Mouse (Mus musculus) MEL (cell line): ENCODE measurements around the gene Slc1a5. TPM values are rescaled to one million over a fixed set of nuclear protein-coding genes. Genes with fewer than 3 reads are reported as not detected.
A peak's percentile ranks its signal among the peaks of the same experiment; 100 is the strongest.

Experiments
- DNase-seq: peaks from one replicate; pipeline ENCODE4 v3.0.0; 2011; ENCODE audit warnings: low read depth, low spot score
- H3K27ac ChIP-seq: 2 replicates; pipeline ENCODE4 v1.5.1; 2012; ENCODE audit warnings: low read depth, mild to moderate bottlenecking, control low read depth, low read length, moderate library complexity; ENCODE audit not compliant: control insufficient read depth
- H3K27me3 ChIP-seq, 2 experiments: fragments of 150-350 bp in 1 of 2; sonication (generic) in 1 of 2; 2 replicates each; pipeline ENCODE4 v1.6.1; 2012; ENCODE audit warnings: low read length in 2 of 2, mild to moderate bottlenecking in 2 of 2, improper control_type of control experiment in 1 of 2, moderate library complexity in 1 of 2; ENCODE audit not compliant: insufficient read depth in 2 of 2, control insufficient read depth in 1 of 2
- H3K36me3 ChIP-seq, 2 experiments: 2 replicates each; pipeline ENCODE4 v1.6.1; 2012 to 2014; ENCODE audit warnings: low read length in 2 of 2, improper control_type of control experiment in 1 of 2, inconsistent platforms in 1 of 2, mild to moderate bottlenecking in 1 of 2; ENCODE audit not compliant: insufficient read depth in 2 of 2, control insufficient read depth in 1 of 2
- H3K4me1 ChIP-seq, 2 experiments: fragments of 150-350 bp in 1 of 2; sonication (generic) in 1 of 2; 2 replicates each; pipeline ENCODE4 v1.6.1; 2012; ENCODE audit warnings: low read length in 2 of 2, improper control_type of control experiment in 1 of 2, mild to moderate bottlenecking in 1 of 2; ENCODE audit not compliant: insufficient read depth in 2 of 2, control insufficient read depth in 1 of 2
- H3K4me3 ChIP-seq, 2 experiments: fragments of 150-350 bp in 1 of 2; sonication (generic) in 1 of 2; 2 replicates each; pipeline ENCODE4 v1.5.1; 2012; ENCODE audit warnings: low read depth in 2 of 2, low read length in 2 of 2, mild to moderate bottlenecking in 2 of 2, moderate library complexity in 2 of 2, control low read depth in 1 of 2, improper control_type of control experiment in 1 of 2; ENCODE audit not compliant: control insufficient read depth in 1 of 2, insufficient read depth in 1 of 2
- H3K79me2 ChIP-seq: 2 replicates; pipeline ENCODE4 v1.6.1; 2012; ENCODE audit warnings: mild to moderate bottlenecking, low read length, moderate library complexity; ENCODE audit not compliant: control insufficient read depth, poor library complexity, insufficient read depth
- H3K9ac ChIP-seq: 2 replicates; pipeline ENCODE4 v1.6.1; 2012; ENCODE audit warnings: low read depth, mild to moderate bottlenecking, control low read depth, low read length, moderate library complexity; ENCODE audit not compliant: control insufficient read depth, poor library complexity, severe bottlenecking
- H3K9me3 ChIP-seq: fragments of 150-350 bp; sonication (generic); replicated peaks from 2 replicates; pipeline ENCODE4 v1.6.1; 2012; ENCODE audit warnings: mild to moderate bottlenecking, low read length, improper control_type of control experiment, moderate library complexity; ENCODE audit not compliant: insufficient read depth
- CHD2 ChIP-seq: IDR thresholded peaks from 2 replicates; pipeline ENCODE4 v1.6.1; 2011; ENCODE audit warnings: low read length, improper control_type of control experiment
- CTCF ChIP-seq, 3 experiments: IDR thresholded peaks in 2 of 3; conservative IDR thresholded peaks in 1 of 3; 2 replicates each; pipeline ENCODE4 v1.5.1; 2011 to 2012; ENCODE audit warnings: low read length in 3 of 3, low read depth in 2 of 3, mild to moderate bottlenecking in 2 of 3, improper control_type of control experiment in 1 of 3, inconsistent platforms in 1 of 3, mixed read lengths in 1 of 3, moderate library complexity in 1 of 3; ENCODE audit not compliant: control insufficient read depth in 1 of 3, insufficient read depth in 1 of 3, poor library complexity in 1 of 3, severe bottlenecking in 1 of 3
- E2F4 ChIP-seq: IDR thresholded peaks from 2 replicates; pipeline ENCODE4 v1.6.1; 2011; ENCODE audit warnings: low read depth, low read length, improper control_type of control experiment, borderline replicate concordance
- ELF1 ChIP-seq: IDR thresholded peaks from 2 replicates; pipeline ENCODE4 v1.6.1; 2014; ENCODE audit warnings: low read depth, mild to moderate bottlenecking, inconsistent platforms, low read length, improper control_type of control experiment, moderate library complexity
- ETS1 ChIP-seq: IDR thresholded peaks from 2 replicates; pipeline ENCODE4 v1.6.1; 2012; ENCODE audit warnings: low read depth, mild to moderate bottlenecking, inconsistent platforms, low read length, improper control_type of control experiment, moderate library complexity
- HCFC1 ChIP-seq: IDR thresholded peaks from 2 replicates; pipeline ENCODE4 v1.6.1; 2012; ENCODE audit warnings: low read depth, mild to moderate bottlenecking, inconsistent platforms, low read length, improper control_type of control experiment, moderate library complexity
- MAX ChIP-seq: IDR thresholded peaks from 2 replicates; pipeline ENCODE4 v1.6.1; 2011; ENCODE audit warnings: low read length, improper control_type of control experiment
- MYB ChIP-seq: IDR thresholded peaks from 2 replicates; pipeline ENCODE4 v1.6.1; 2011; ENCODE audit warnings: mild to moderate bottlenecking, low read depth, low read length, improper control_type of control experiment
- MYC ChIP-seq: IDR thresholded peaks from 2 replicates; pipeline ENCODE4 v1.6.1; 2011; ENCODE audit warnings: low read depth, mild to moderate bottlenecking, low read length, improper control_type of control experiment, moderate library complexity
- POLR2A ChIP-seq, 2 experiments: IDR thresholded peaks; 2 replicates each; pipeline ENCODE4 v1.6.1; 2011 to 2012; ENCODE audit warnings: low read length in 2 of 2, mild to moderate bottlenecking in 2 of 2, control low read depth in 1 of 2, improper control_type of control experiment in 1 of 2, low read depth in 1 of 2, moderate library complexity in 1 of 2; ENCODE audit not compliant: control insufficient read depth in 1 of 2, insufficient read depth in 1 of 2, poor library complexity in 1 of 2
- POLR2AphosphoS2 ChIP-seq: IDR thresholded peaks from 2 replicates; pipeline ENCODE4 v1.6.1; 2011; ENCODE audit warnings: low read length, improper control_type of control experiment
- POLR2AphosphoS5 ChIP-seq: IDR thresholded peaks from 2 replicates; pipeline ENCODE4 v1.6.1; 2012; ENCODE audit warnings: low read depth, borderline replicate concordance, mild to moderate bottlenecking, inconsistent platforms, low read length, moderate library complexity, mixed read lengths
- RAD21 ChIP-seq: IDR thresholded peaks from 2 replicates; pipeline ENCODE4 v1.6.1; 2011; ENCODE audit warnings: mild to moderate bottlenecking, low read depth, low read length, improper control_type of control experiment
- SMC3 ChIP-seq: IDR thresholded peaks from 2 replicates; pipeline ENCODE4 v1.6.1; 2011; ENCODE audit warnings: low read depth, low read length, improper control_type of control experiment
- TCF12 ChIP-seq: IDR thresholded peaks from 2 replicates; pipeline ENCODE4 v1.6.1; 2014; ENCODE audit warnings: low read depth, mild to moderate bottlenecking, inconsistent platforms, low read length, improper control_type of control experiment, moderate library complexity
- USF1 ChIP-seq: IDR thresholded peaks from 2 replicates; pipeline ENCODE4 v1.6.1; 2014; ENCODE audit warnings: low read depth, mild to moderate bottlenecking, inconsistent platforms, low read length, improper control_type of control experiment, moderate library complexity
- ZMIZ1 ChIP-seq: IDR thresholded peaks from 2 replicates; pipeline ENCODE4 v1.6.1; 2012; ENCODE audit warnings: low read depth, mild to moderate bottlenecking, inconsistent platforms, low read length, improper control_type of control experiment, moderate library complexity
- ZNF384 ChIP-seq: IDR thresholded peaks from 2 replicates; pipeline ENCODE4 v1.6.1; 2012; ENCODE audit warnings: low read depth, mild to moderate bottlenecking, inconsistent platforms, low read length, improper control_type of control experiment
- polyA plus RNA-seq, 2 experiments: library from polyadenylated mRNA; stranded (reverse) in 1 of 2; unstranded in 1 of 2; fragments of >175 nt in 1 of 2; fragments of >200 nt in 1 of 2; gene quantifications; 2 replicates each; pipeline versions ENCODE4 v1.2.1 to v1.2.4; 2012; ENCODE audit warnings: low replicate concordance in 2 of 2, low read depth in 1 of 2; ENCODE audit not compliant: insufficient read length in 2 of 2, insufficient read depth in 1 of 2, missing spikeins in 1 of 2
- total RNA-seq: library from RNA; depleted of rRNA; stranded (reverse); fragments of 300-350 nt; gene quantifications from 2 replicates; pipeline ENCODE4 v1.2.3, GENCODE M21; 2012

The Slc1a5 gene
- total and polyA plus RNA-seq, 3 experiments: 72.0 to 180 TPM; not detected in 1

DNA sequence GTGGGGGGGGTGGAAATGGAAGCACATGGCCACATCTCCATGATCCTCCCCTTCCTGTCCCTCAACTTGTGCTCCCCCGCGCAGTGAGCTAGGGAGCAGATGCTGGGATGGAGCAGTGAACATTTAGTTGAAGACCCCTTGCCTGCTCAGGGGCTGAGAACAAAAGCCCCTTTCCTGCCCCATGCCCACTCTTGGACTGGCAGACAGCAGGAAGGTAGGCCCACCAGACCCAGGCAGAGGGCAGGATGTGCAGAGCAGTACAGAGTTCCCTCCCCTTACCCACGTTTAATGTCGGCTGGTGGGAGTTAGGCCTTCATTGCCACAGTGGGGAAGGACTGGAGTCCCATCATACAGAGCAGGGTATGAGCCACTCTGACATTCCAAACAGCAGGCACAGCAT lies 59.9 kb downstream of the Slc1a5 start:
- 0 out of 4 replicates have a peak, but pooled peaks cover 0 to 2% of the 10 kb centered on the region in 2 experiments for H3K36me3 ChIP-seq
- TF ChIP-seq HCFC1 (no peak), CHD2 (no peak), ZNF384 (no peak), ZMIZ1 (no peak), POLR2A (IDR thresholded peaks at IDR 0.05; ENCODE audit: control insufficient read depth in 1 of 2, insufficient read depth in 1 of 2, low read depth in 1 of 2, low read length in 2 of 2, poor library complexity in 1 of 2) (no peak), CTCF (IDR thresholded peaks at IDR 0.05 in 2 of 3, conservative IDR thresholded peaks at IDR 0.05 in 1 of 3; ENCODE audit: control insufficient read depth in 1 of 3, insufficient read depth in 1 of 3, low read depth in 2 of 3, low read length in 3 of 3, poor library complexity in 1 of 3, severe bottlenecking in 1 of 3) (no peak), MYB (no peak), SMC3 (no peak), RAD21 (no peak), MAX (no peak), ETS1 (no peak), E2F4 (no peak), MYC (no peak), POLR2AphosphoS2 (no peak), USF1 (no peak), POLR2AphosphoS5 (no peak), ELF1 (no peak)
- peaks cover 5% of the 10 kb centered on the region; the same call in 1 of the 2 replicates for H3K79me2 ChIP-seq
- DNase-seq: no peak
- H3K9ac ChIP-seq: no peak overlapping the region
- no peak overlapping the region for H3K27ac ChIP-seq
- no peaks in the 10 kb centered on the region for H3K9me3 ChIP-seq
- H3K4me3 ChIP-seq: no peak overlapping the region
- H3K4me1 ChIP-seq: peaks cover 0 to 5% of the 10 kb centered on the region in 2 experiments; a peak in 3 of 4 replicates
- H3K27me3 ChIP-seq: no peaks in the 10 kb centered on the region

- Histone ChIP-seq H3K9me3 (no peaks in the 10 kb centered on the region), H3K9ac (peak overlapping the region; percentile 80), H3K4me3 (peak overlapping the region; percentile 72 to 100; a peak in 3 of 4 replicates), H3K36me3 (0 out of 4 replicates have a peak, but pooled peaks cover 0 to 2% of the 10 kb centered on the region in 2 experiments), H3K27ac (peak overlapping the region; percentile 25; the same call in 1 of the 2 replicates), H3K79me2 (peaks cover 5% of the 10 kb centered on the region; the same call in 1 of the 2 replicates), H3K27me3 (no peaks in the 10 kb centered on the region), H3K4me1 (peaks cover 0 to 5% of the 10 kb centered on the region in 2 experiments; a peak in 3 of 4 replicates)
- TF ChIP-seq TCF12: no peak
- no peak for DNase-seq
These were observed 60.7 kb downstream of the Slc1a5 start for GRCm38 (mm10) chr7:16841561-16842560.
